Comparison of ENCODE assay signal across 15 mouse cellular contexts in genomic region chr7:141508160-141508559, GRCm38 (mm10). TPM values are rescaled to one million over a fixed set of nuclear protein-coding genes. Genes with fewer than 3 reads are reported as not detected.
A peak's percentile ranks its signal among the peaks of the same experiment; 100 is the strongest.
DNase-seq lines count a peak whose midpoint lies in the region; ATAC-seq and TF ChIP-seq lines count a peak whose summit lies in the region.
"Had no signal": no experiment of that assay in that cellular context is flagged by ENCODE, and none has a peak within 500 bp of the region (broad histone marks: within the 10 kb centered on the region; RNA-seq: fewer than 3 reads in every experiment).

No protein-coding gene starts in this region.

- DNase-seq in heart, embryonic 10.5 days (ENCODE audit: low spot score) = peak; percentile 81
- DNase-seq in heart, postnatal 25 days (ENCODE audit: low spot score) = no peak
- DNase-seq in midbrain, embryonic 11.5 days (ENCODE audit: low spot score, missing footprints) = no peak
- DNase-seq in liver, postnatal 0 days = no peak
- DNase-seq in lung, postnatal 0 days (ENCODE audit: low spot score) = no peak
- DNase-seq in layer of hippocampus, adult 18-20 months (ENCODE audit: low spot score in 2 of 2) = no peak
- DNase-seq: adrenal gland, postnatal 14 days; cerebellum, adult 8-10 months; kidney, adult 2 months; right cerebral cortex, adult 18-20 months had no signal

- ATAC-seq in midbrain, embryonic 11.5 days (ENCODE audit: low FRiP score) = peak; percentile 46; the same call in 1 of the 2 replicates
- ATAC-seq in midbrain, embryonic 15.5 days (replicated peaks) = no peak
- ATAC-seq in intestine, embryonic 15.5 days = peak; percentile 84
- peak; percentile 48 for ATAC-seq in liver, postnatal 0 days
- no peak for ATAC-seq in lung, postnatal 0 days
- ATAC-seq: Patski had no signal

- peaks cover 23% of the 10 kb centered on the region for H3K36me3 ChIP-seq in heart, embryonic 10.5 days
- H3K36me3 ChIP-seq in midbrain, embryonic 11.5 days (ENCODE audit: control insufficient read depth, insufficient read depth, low read length) = no peaks in the 10 kb centered on the region
- peaks cover 8% of the 10 kb centered on the region; the same call in 1 of the 2 replicates for H3K36me3 ChIP-seq in midbrain, embryonic 15.5 days (replicated peaks)
- H3K36me3 ChIP-seq in intestine, embryonic 15.5 days = no peaks in the 10 kb centered on the region
- peaks cover 17% of the 10 kb centered on the region for H3K36me3 ChIP-seq in liver, postnatal 0 days (replicated peaks; ENCODE audit: insufficient read depth, low read length)
- no peaks in the 10 kb centered on the region for H3K36me3 ChIP-seq in lung, postnatal 0 days (ENCODE audit: insufficient read depth, low read length)

- peak overlapping the region; percentile 78 for H3K27ac ChIP-seq in heart, embryonic 10.5 days
- H3K27ac ChIP-seq in midbrain, embryonic 11.5 days (ENCODE audit: low read depth, low read length) = peak overlapping the region; percentile 10; the same call in 1 of the 2 replicates
- no peak overlapping the region for H3K27ac ChIP-seq in midbrain, embryonic 15.5 days
- peak overlapping the region; percentile 23; the same call in 1 of the 2 replicates for H3K27ac ChIP-seq in intestine, embryonic 15.5 days
- peak overlapping the region; percentile 60 for H3K27ac ChIP-seq in liver, postnatal 0 days (ENCODE audit: low read depth)
- H3K27ac ChIP-seq in lung, postnatal 0 days (ENCODE audit: low read length) = no peak overlapping the region
- H3K27ac ChIP-seq: left cerebral cortex, adult 2 months; neural tube, embryonic 12.5 days had no signal

- H3K27me3 ChIP-seq in heart, embryonic 10.5 days (ENCODE audit: insufficient read depth, poor library complexity, severe bottlenecking) = no peaks in the 10 kb centered on the region; the same call in 1 of the 2 replicates
- no peaks in the 10 kb centered on the region for H3K27me3 ChIP-seq in midbrain, embryonic 11.5 days (ENCODE audit: control insufficient read depth, insufficient read depth, low read length)
- H3K27me3 ChIP-seq in midbrain, embryonic 15.5 days (replicated peaks) = no peaks in the 10 kb centered on the region
- H3K27me3 ChIP-seq in intestine, embryonic 15.5 days (replicated peaks) = no peaks in the 10 kb centered on the region
- H3K27me3 ChIP-seq in liver, postnatal 0 days (ENCODE audit: insufficient read depth, low read length) = no peaks in the 10 kb centered on the region
- H3K27me3 ChIP-seq in lung, postnatal 0 days (replicated peaks; ENCODE audit: insufficient read depth, low read length) = no peaks in the 10 kb centered on the region
- H3K27me3 ChIP-seq: neural tube, embryonic 12.5 days; Patski had no signal

- intact Hi-C loops in heart, postnatal 25 days (cut with DNase I) = no loop called here

- no peak overlapping the region for H3K4me3 ChIP-seq in heart, embryonic 10.5 days
- no peak overlapping the region for H3K4me3 ChIP-seq in midbrain, embryonic 11.5 days (ENCODE audit: low read depth, low read length)
- H3K4me3 ChIP-seq in midbrain, embryonic 15.5 days = no peak overlapping the region
- H3K4me3 ChIP-seq in intestine, embryonic 15.5 days (replicated peaks) = no peak overlapping the region
- peak overlapping the region; percentile 53 for H3K4me3 ChIP-seq in liver, postnatal 0 days (ENCODE audit: low read depth, low read length)
- no peak overlapping the region for H3K4me3 ChIP-seq in lung, postnatal 0 days (ENCODE audit: low read depth, low read length)
- H3K4me3 ChIP-seq: left cerebral cortex, adult 2 months; neural tube, embryonic 12.5 days had no signal

- H3K9me3 ChIP-seq in heart, embryonic 10.5 days = no peaks in the 10 kb centered on the region
- no peaks in the 10 kb centered on the region for H3K9me3 ChIP-seq in midbrain, embryonic 11.5 days (ENCODE audit: control insufficient read depth, low read length)
- no peaks in the 10 kb centered on the region for H3K9me3 ChIP-seq in midbrain, embryonic 15.5 days
- H3K9me3 ChIP-seq in intestine, embryonic 15.5 days = no peaks in the 10 kb centered on the region
- H3K9me3 ChIP-seq in liver, postnatal 0 days (ENCODE audit: low read length) = no peaks in the 10 kb centered on the region
- no peaks in the 10 kb centered on the region for H3K9me3 ChIP-seq in lung, postnatal 0 days (ENCODE audit: low read length)

- TF ChIP-seq CTCF in liver, postnatal 0 days (IDR thresholded peaks at IDR 0.05; ENCODE audit: low read depth) = no peak
- no peak for TF ChIP-seq CTCF in lung, postnatal 0 days (IDR thresholded peaks at IDR 0.05)

- no peak for TF ChIP-seq EP300 in liver, postnatal 0 days (IDR thresholded peaks at IDR 0.05; ENCODE audit: low read depth)
- TF ChIP-seq EP300 in lung, postnatal 0 days (IDR thresholded peaks at IDR 0.05) = no peak

- peaks cover 46% of the 10 kb centered on the region for H3K4me1 ChIP-seq in heart, embryonic 10.5 days
- H3K4me1 ChIP-seq in midbrain, embryonic 11.5 days (ENCODE audit: control insufficient read depth, insufficient read depth, low read length) = no peaks in the 10 kb centered on the region
- no peaks in the 10 kb centered on the region for H3K4me1 ChIP-seq in midbrain, embryonic 15.5 days
- 0 out of 2 replicates have a peak, but pooled peaks cover 4% of the 10 kb centered on the region for H3K4me1 ChIP-seq in intestine, embryonic 15.5 days (replicated peaks)
- no peaks in the 10 kb centered on the region for H3K4me1 ChIP-seq in liver, postnatal 0 days (ENCODE audit: insufficient read depth)
- no peaks in the 10 kb centered on the region for H3K4me1 ChIP-seq in lung, postnatal 0 days (ENCODE audit: insufficient read depth, low read depth, low read length)
- H3K4me1 ChIP-seq: neural tube, embryonic 12.5 days had no signal

- no peak overlapping the region for H3K9ac ChIP-seq in midbrain, embryonic 11.5 days (ENCODE audit: low read length)
- H3K9ac ChIP-seq in midbrain, embryonic 15.5 days = no peak overlapping the region
- H3K9ac ChIP-seq in intestine, embryonic 15.5 days = no peak overlapping the region
- H3K9ac ChIP-seq in liver, postnatal 0 days (replicated peaks) = peak overlapping the region; percentile 70
- no peak overlapping the region for H3K9ac ChIP-seq in lung, postnatal 0 days (replicated peaks; ENCODE audit: low read depth)
- H3K9ac ChIP-seq: neural tube, embryonic 12.5 days had no signal

- no peak overlapping the region for H3K4me2 ChIP-seq in midbrain, embryonic 11.5 days
- H3K4me2 ChIP-seq in midbrain, embryonic 15.5 days = no peak overlapping the region
- H3K4me2 ChIP-seq in intestine, embryonic 15.5 days (replicated peaks) = no peak overlapping the region
- peak overlapping the region; percentile 67 for H3K4me2 ChIP-seq in liver, postnatal 0 days (ENCODE audit: low read depth, low read length)
- H3K4me2 ChIP-seq in lung, postnatal 0 days (replicated peaks; ENCODE audit: low read depth, low read length) = no peak overlapping the region
- H3K4me2 ChIP-seq: neural tube, embryonic 12.5 days had no signal

RNA-seq across cellular contexts. Expression of gene Chid1, which starts 31.5 kb away (rescaled TPM):
- 40.5 and 45.3 TPM in 2 replicates for polyA plus RNA-seq in heart, embryonic 10.5 days (2016; fragmentation: Nextera tagmentation; extraction: Ambion mirVana)
- total RNA-seq in heart, postnatal 25 days (2021) = 10 to 100 TPM; 46.6 to 47.1 TPM
- polyA plus RNA-seq in midbrain, embryonic 11.5 days (2014; fragmentation: Nextera tagmentation; extraction: Ambion mirVana) = 23.3 and 26.4 TPM in 2 replicates
- 44.1 and 44.6 TPM in 2 replicates for polyA plus RNA-seq in midbrain, embryonic 15.5 days (2015; fragmentation: Nextera tagmentation; extraction: Ambion mirVana)
- polyA plus RNA-seq in intestine, embryonic 15.5 days (2015; fragmentation: Nextera tagmentation; extraction: Ambion mirVana) = 52.6 and 62.3 TPM in 2 replicates
- 12.6 and 14.7 TPM in 2 replicates for polyA plus RNA-seq in liver, postnatal 0 days (2015; fragmentation: Nextera tagmentation; extraction: Ambion mirVana)
- polyA plus RNA-seq in lung, postnatal 0 days (2015; fragmentation: Nextera tagmentation; extraction: Ambion mirVana) = 15.6 and 20.2 TPM in 2 replicates
- 10 to 100 TPM; 72.6 to 76.2 TPM for total RNA-seq in layer of hippocampus, adult 18-20 months (2021)

RNA-seq across cellular contexts. Expression of gene Tspan4, which starts 33.1 kb away (rescaled TPM):
- 69.0 and 70.8 TPM in 2 replicates for polyA plus RNA-seq in heart, embryonic 10.5 days (2016; fragmentation: Nextera tagmentation; extraction: Ambion mirVana)
- 10 to 100 TPM; 17.5 to 39.0 TPM for total RNA-seq in heart, postnatal 25 days (2021)
- polyA plus RNA-seq in midbrain, embryonic 11.5 days (2014; fragmentation: Nextera tagmentation; extraction: Ambion mirVana) = 26.9 and 28.6 TPM in 2 replicates
- 49.1 and 55.3 TPM in 2 replicates for polyA plus RNA-seq in midbrain, embryonic 15.5 days (2015; fragmentation: Nextera tagmentation; extraction: Ambion mirVana)
- polyA plus RNA-seq in intestine, embryonic 15.5 days (2015; fragmentation: Nextera tagmentation; extraction: Ambion mirVana) = 60.7 and 67.8 TPM in 2 replicates
- 72.2 and 77.0 TPM in 2 replicates for polyA plus RNA-seq in liver, postnatal 0 days (2015; fragmentation: Nextera tagmentation; extraction: Ambion mirVana)
- 100 and 107 TPM in 2 replicates for polyA plus RNA-seq in lung, postnatal 0 days (2015; fragmentation: Nextera tagmentation; extraction: Ambion mirVana)
- 10 to 100 TPM; 11.3 to 11.7 TPM for total RNA-seq in layer of hippocampus, adult 18-20 months (2021)

RNA-seq across cellular contexts. Expression of gene Polr2l, which starts 33.2 kb away (rescaled TPM):
- polyA plus RNA-seq in heart, embryonic 10.5 days (2016; fragmentation: Nextera tagmentation; extraction: Ambion mirVana) = 73.2 and 74.5 TPM in 2 replicates
- total RNA-seq in heart, postnatal 25 days (2021) = 10 to 100 TPM; 74.3 to 74.7 TPM
- 63.5 and 74.2 TPM in 2 replicates for polyA plus RNA-seq in midbrain, embryonic 11.5 days (2014; fragmentation: Nextera tagmentation; extraction: Ambion mirVana)
- 82.4 and 83.8 TPM in 2 replicates for polyA plus RNA-seq in midbrain, embryonic 15.5 days (2015; fragmentation: Nextera tagmentation; extraction: Ambion mirVana)
- 57.9 and 61.9 TPM in 2 replicates for polyA plus RNA-seq in intestine, embryonic 15.5 days (2015; fragmentation: Nextera tagmentation; extraction: Ambion mirVana)
- 41.8 and 45.1 TPM in 2 replicates for polyA plus RNA-seq in liver, postnatal 0 days (2015; fragmentation: Nextera tagmentation; extraction: Ambion mirVana)
- polyA plus RNA-seq in lung, postnatal 0 days (2015; fragmentation: Nextera tagmentation; extraction: Ambion mirVana) = 48.0 and 50.5 TPM in 2 replicates
- 10 to 100 TPM; 39.2 to 42.8 TPM for total RNA-seq in layer of hippocampus, adult 18-20 months (2021)

RNA-seq across cellular contexts. Expression of gene Cd151, which starts 41.0 kb away (rescaled TPM):
- polyA plus RNA-seq in heart, embryonic 10.5 days (2016; fragmentation: Nextera tagmentation; extraction: Ambion mirVana) = 23.1 and 38.2 TPM in 2 replicates
- 100 to 1,000 TPM; 280 TPM for total RNA-seq in heart, postnatal 25 days (2021)
- 32.5 and 36.6 TPM in 2 replicates for polyA plus RNA-seq in midbrain, embryonic 11.5 days (2014; fragmentation: Nextera tagmentation; extraction: Ambion mirVana)
- 18.8 and 20.5 TPM in 2 replicates for polyA plus RNA-seq in midbrain, embryonic 15.5 days (2015; fragmentation: Nextera tagmentation; extraction: Ambion mirVana)
- 21.5 and 25.5 TPM in 2 replicates for polyA plus RNA-seq in intestine, embryonic 15.5 days (2015; fragmentation: Nextera tagmentation; extraction: Ambion mirVana)
- 5.1 and 6.6 TPM in 2 replicates for polyA plus RNA-seq in liver, postnatal 0 days (2015; fragmentation: Nextera tagmentation; extraction: Ambion mirVana)
- 45.1 and 49.6 TPM in 2 replicates for polyA plus RNA-seq in lung, postnatal 0 days (2015; fragmentation: Nextera tagmentation; extraction: Ambion mirVana)
- total RNA-seq in layer of hippocampus, adult 18-20 months (2021) = 10 to 100 TPM; 24.2 to 26.0 TPM

RNA-seq across cellular contexts. Expression of gene Cracr2b, which starts 47.3 kb away (rescaled TPM):
- 14.0 and 14.6 TPM in 2 replicates for polyA plus RNA-seq in heart, embryonic 10.5 days (2016; fragmentation: Nextera tagmentation; extraction: Ambion mirVana)
- total RNA-seq in heart, postnatal 25 days (2021) = 10 to 100 TPM; 19.7 to 23.1 TPM
- 2.7 and 5.3 TPM in 2 replicates for polyA plus RNA-seq in midbrain, embryonic 11.5 days (2014; fragmentation: Nextera tagmentation; extraction: Ambion mirVana)
- 7.6 and 8.7 TPM in 2 replicates for polyA plus RNA-seq in midbrain, embryonic 15.5 days (2015; fragmentation: Nextera tagmentation; extraction: Ambion mirVana)
- 16.5 and 22.0 TPM in 2 replicates for polyA plus RNA-seq in intestine, embryonic 15.5 days (2015; fragmentation: Nextera tagmentation; extraction: Ambion mirVana)
- polyA plus RNA-seq in liver, postnatal 0 days (2015; fragmentation: Nextera tagmentation; extraction: Ambion mirVana) = 6.3 and 7.3 TPM in 2 replicates
- 74.9 and 82.0 TPM in 2 replicates for polyA plus RNA-seq in lung, postnatal 0 days (2015; fragmentation: Nextera tagmentation; extraction: Ambion mirVana)
- 1 to 10 TPM; 3.3 TPM for total RNA-seq in layer of hippocampus, adult 18-20 months (2021)

Comparison
In these comparisons a context has a peak if more than half of its experiments do, and no peak if none do; other contexts are left out.
1. H3K27ac ChIP-seq: peak in heart, embryonic 10.5 days (single experiment), midbrain, embryonic 11.5 days (single experiment), intestine, embryonic 15.5 days (single experiment) and liver, postnatal 0 days (single experiment); none in midbrain, embryonic 15.5 days (single experiment) and lung, postnatal 0 days (single experiment).
2. ATAC-seq: peak in midbrain, embryonic 11.5 days (single experiment), intestine, embryonic 15.5 days (single experiment) and liver, postnatal 0 days (single experiment); none in midbrain, embryonic 15.5 days (single experiment) and lung, postnatal 0 days (single experiment).